Mouse (Mus musculus): Measurements from ENCODE around the gene Igfbp4.

The Igfbp4 gene

DNA sequence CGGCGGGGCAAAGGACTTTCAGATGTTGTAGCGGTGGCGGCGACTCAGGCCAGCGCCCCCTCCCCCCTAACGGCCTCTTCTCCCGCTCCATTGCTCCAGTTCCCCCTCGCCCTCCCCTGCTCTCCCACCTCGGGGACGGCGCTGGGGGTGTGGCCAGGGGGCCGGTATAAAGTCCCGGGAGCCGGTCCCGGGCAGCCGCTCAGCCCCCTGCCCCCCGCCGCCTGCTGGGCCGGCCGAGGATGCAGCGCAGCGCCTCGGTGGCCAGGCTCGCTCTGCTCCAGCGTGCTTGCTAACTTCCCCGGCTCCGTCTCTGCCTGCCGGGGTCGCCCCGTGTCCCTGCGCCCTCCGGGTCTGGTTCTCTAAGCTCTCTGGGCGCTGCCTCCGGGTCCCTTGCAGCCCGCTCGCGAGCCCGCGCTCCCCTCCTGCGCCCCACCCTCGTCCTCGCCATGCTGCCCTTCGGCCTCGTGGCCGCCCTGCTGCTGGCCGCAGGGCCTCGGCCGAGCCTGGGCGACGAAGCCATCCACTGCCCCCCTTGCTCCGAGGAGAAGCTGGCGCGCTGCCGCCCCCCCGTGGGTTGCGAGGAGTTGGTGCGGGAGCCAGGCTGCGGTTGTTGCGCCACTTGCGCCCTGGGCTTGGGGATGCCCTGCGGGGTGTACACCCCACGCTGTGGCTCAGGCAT is at the start of gene Igfbp4:
Gene Igfbp4, plus strand, starts transcription at position 194 of the 679 bp plus-strand sequence.
- DNase-seq: peak; percentile 69 to 84

DNA sequence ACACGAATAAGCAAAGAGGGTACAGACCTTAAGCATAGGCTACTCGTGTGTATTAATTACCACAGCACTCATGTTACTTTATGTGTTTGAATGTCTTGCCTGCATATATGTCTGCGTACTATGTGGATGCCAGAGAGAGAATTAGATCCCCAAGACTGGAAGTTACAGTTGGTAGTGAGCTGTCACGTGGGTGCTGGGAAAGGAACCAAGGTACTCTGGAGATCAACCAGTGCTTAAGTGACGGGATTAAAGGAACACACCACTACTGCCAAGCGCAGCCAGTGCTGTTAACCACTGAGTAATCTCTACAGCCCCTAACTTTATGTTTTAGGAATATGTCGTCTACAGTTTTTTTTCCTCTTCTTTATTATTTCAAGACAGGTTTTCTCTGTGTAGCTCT is 45.1 kb upstream of the Igfbp4 start:
- DNase-seq: no peak

DNA sequence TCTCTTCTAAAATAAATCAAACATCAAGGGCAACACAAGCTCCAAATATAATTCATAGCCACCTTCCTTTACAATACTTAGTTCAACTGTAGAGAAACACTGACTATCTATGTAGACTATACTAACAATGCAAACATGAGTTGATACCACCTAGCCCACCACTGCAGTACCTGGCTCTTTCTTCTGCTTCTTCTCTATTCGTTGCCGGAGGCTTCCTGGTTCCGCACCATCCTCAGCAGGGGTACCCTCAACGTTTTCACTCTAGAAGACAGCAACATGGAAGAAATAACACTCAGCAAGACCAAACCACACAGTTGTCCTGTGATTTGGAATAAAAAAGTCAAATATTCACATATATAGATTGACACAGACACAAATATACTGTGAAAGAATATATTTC is 43.4 kb upstream of the Igfbp4 start:
- DNase-seq: no peak

DNA sequence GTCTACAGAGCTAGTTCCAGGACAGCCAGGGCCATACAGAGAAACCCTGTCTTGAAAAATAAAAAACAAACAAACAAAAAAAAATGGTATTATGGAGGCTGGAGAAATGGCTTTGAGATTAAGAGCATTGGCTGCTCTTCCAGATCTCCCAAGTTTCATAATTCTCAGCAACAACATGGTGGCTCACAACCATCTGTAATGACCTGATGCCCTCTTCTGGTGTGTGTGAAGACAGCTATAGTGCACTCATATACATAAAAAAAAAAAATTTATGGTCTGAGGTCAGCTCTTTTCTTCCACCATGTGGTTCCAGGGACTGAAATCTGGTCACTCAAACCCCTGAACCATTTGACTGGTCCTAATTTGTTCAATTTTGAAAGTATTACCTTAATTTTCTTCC is 42.3 kb upstream of the Igfbp4 start:
- DNase-seq: no peak

DNA sequence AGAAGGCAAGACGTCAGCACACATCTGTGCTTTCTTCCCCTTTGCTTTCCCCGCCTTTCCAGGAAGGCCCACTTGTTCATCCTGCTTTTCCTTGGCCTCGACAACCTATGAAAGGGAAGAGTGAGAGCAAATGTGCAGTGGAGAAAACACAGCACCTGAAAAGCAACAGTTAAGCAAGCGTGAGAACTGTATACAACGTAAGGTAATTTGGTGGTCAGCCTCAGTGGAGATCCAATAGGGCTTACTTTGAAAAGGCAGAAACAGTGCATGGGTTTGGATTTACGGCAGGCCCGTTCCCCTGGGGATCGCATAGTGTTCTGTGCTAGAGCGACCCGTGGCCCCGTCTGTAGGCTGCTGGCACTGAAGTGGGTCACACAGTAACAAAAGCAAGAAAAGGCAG is 41.8 kb upstream of the Igfbp4 start:
- DNase-seq: no peak

DNA sequence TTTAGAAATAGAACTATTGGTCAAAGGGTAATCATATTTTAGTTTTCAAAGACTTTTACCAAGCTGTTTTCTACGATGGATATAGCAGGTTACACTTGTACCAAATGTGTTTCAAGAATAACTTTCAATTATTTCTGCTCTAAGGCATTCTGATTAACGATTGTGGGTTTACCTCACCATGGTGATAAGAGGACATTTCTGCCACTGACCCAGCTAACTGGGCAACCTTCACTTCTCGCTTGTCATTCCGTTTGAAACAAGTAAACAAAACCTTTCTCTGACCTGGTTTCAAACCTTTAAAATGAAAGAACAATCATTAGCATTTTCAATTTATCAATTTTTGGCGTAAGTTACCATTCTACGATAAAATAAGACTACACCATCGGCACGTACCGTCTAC is 34.3 kb upstream of the Igfbp4 start:
- DNase-seq: no peak

DNA sequence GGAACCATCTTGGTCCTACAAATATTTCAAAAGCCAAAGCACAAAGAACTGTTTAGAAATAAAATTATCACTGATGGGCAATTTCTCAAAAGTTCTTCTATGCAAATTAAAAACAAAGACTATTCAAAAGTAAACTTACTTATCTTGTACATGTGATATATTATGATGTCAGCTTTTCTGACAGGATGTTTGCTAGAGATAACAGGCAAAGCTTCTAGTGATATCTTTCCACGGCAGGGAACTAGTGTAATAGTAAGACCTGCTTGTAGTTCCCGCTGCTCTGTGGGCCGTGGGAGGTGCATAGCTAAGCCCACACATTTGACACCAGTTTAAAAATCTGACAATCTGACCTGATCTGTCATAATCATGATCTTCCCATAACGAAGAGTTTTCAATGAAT is 30.9 kb upstream of the Igfbp4 start:
- DNase-seq: no peak

DNA sequence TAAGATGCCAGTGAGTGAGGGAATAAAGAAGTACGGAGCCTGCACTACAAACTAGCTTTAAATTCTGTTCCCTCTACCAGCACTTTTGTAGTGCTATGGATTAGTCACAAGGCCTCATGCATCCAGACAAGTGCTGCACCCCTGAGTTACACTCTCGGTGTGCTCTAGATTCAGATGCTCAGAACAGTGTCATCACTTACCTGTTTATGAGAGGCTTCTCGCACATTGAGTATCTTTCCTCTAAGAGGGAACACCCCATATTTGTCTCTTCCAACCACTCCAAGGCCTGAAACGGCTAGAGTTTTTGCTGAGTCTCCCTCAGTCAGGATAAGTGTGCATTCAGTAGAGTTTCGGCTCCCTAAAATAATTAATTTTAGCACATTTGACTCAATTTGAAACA is 30.3 kb upstream of the Igfbp4 start:
- DNase-seq: no peak

DNA sequence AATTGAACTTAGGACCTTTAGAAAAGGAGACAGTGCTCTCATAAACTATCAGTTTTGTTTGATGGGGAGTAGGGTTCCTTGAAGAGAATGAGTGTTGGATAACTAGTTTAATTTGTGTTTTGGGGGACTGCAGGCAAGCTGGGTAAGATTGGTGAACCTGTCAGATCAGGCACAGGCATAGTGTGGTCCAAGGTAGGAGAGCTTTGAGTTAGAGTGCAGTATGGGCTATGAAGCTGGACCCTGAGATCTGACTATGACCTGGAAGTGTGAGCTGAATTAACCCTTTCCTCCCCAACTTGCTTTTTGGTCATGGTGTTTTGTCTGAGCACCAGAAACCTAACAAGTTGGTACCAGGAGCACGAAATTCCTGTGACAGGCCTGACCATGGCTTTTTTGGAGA is 27.2 kb upstream of the Igfbp4 start:
- DNase-seq: no peak

DNA sequence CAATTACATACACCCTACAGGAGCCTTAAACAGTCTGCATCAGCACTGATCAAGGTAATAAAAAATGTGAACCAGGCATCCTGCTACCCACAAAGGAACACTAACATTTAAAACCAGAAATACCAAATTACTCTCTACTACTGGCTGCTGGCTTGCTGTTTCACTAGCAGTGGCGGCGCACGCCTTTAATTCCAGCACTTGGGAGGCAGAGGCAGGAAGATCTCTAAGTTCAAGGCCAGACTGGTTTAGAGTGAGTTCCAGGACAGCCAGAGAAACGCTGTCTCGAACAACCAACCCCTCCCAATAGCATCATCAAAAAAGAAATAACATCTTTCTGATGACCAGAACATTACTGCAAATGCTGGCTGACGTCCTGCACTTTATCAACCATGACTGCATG is 21.2 kb upstream of the Igfbp4 start:
- no peak for DNase-seq

DNA sequence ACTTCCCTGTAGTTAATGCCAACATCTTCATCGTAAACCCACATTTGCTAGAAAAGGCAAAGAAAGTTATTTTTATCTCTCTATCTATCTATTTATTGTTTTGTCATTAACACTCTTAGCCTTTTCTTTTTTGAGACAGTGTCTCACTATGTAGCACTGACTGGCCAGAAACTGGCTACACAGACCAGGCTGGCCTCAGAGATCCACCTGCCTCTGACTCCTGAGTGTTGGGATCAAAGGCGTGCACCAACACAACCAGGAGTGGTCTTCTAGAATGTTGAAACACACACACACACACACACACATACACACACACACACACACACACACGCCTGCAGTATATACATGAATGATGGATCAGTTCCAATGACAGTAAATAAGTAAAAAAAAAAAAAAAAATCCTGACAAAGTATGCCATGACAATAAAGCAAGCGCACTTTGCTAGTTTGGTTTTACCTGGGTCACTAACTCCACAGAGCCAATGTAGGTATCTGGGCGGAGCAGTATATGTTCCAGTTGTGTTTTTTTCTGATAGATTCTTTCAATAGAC is 18.6 kb upstream of the Igfbp4 start:
- no peak for DNase-seq

DNA sequence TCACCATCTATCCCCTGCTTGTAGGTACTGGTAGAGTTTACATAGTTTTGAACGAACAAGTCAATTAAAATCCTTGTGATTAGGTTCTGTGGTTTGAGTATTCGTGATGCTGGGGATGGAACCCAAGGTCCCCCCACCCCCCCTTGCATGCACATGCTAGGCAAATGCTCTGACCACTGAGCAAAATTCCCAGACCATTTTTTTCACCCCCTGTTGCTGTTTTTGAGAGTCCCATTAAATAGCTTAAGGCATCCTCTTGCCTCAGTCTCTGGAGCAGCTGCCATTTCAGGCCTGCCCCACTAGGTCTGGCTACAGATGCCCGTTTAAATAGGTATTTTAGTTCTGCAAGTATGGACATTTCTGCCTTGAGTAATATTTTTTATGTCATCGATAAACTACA is 17.9 kb upstream of the Igfbp4 start:
- no peak for DNase-seq

DNA sequence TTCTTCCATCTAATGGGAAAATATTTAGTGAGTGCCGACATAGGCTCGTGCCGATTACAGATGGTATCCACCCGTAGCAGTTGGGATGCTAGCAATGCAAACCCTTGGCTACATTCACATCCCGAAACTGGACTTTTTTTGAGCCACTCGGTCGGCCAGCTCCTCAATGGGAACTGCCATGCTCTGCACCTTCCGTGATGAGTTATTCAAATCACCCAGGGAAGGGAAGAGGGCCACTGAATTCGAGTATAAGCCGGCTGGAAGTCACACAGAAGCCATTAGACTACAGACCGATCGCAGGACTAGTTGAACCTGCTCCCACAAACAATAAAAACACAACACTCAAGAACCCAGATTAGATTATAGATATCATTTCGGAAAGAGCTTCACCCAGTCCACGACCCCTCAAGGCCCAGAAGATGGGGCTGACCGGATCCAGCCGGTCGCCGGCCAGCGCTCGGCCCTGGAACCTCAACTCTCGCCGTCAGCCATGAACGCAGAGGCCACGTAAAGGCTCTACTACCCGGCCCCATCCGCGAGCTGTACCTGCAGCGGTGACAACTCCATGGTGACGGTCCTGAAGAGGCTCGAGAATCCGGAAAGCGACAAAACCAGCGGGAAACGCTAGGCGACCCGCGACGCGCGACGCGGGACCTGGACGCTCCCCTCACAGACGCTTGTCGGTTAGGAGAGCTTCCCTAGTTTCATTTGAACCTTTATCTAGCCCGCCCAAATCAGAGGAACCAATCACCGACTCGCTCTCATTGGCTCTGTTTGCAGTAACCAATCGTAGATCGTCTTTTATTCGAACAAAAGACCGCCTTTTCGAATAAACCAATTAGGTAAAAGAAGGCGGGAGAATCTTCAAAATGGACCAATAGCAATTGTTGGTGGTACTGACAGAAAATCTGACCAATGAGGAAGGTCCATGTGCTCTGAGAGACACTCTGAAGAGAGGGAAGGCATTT is 17.3 kb upstream of the Igfbp4 start, which contains the start of gene Top2a:
Gene Top2a, minus strand, starts transcription at position 690 of the 968 bp plus-strand sequence.
- peak; percentile 92 to 98 for DNase-seq

DNA sequence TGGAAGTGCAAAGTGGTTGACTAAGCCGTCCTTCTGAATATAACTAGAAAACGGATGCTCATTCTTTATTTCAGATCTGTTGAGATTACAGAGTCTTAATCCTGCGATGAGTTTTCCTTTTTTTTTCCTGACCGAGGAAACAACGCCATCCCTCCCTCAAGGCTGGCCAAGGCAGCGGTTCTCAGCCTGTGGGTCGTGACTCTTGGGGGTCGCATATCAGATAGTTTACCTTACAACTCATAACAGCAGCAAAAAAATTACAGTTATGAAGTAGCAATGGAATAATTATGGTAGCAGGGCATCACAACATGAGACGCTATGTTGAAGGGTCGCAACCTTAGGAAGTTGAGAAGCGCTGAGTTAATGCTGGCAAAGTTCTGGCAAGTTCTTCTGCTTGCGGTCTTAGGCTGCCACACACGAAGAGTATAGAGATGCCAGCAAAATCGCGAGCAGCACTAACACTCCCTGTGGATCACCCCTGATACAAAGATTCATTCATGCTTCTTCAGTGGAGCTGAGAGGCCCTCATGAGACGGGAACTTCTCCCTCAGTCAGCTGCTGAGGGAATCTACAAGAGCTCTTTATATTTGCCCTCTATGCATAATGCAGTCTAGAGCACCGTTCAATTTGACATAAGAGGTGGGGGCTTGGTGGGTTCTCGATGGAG is 16.4 kb upstream of the Igfbp4 start:
- DNase-seq: peak in 1 of 2 experiments; percentile 8

DNA sequence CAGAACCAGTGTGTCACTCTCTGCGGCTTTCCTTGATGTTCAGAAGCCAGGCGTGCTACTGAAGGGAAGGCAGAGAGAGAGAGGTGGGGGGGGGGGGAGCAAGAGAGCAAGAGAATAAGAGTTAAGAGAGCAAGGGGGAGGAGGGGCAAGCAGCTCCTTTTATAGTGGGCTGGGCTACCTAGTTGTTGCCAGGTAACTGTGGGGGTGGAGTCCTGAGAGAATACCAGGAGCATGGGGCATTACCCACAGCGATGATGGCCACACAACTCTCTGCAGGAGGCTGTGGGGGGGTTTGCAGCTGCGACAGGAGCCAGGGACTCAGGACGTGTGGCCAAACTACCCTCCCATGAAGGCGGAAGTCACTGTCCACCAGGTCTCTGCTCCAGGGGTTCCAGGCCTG is 15.2 kb upstream of the Igfbp4 start:
- no peak for DNase-seq

DNA sequence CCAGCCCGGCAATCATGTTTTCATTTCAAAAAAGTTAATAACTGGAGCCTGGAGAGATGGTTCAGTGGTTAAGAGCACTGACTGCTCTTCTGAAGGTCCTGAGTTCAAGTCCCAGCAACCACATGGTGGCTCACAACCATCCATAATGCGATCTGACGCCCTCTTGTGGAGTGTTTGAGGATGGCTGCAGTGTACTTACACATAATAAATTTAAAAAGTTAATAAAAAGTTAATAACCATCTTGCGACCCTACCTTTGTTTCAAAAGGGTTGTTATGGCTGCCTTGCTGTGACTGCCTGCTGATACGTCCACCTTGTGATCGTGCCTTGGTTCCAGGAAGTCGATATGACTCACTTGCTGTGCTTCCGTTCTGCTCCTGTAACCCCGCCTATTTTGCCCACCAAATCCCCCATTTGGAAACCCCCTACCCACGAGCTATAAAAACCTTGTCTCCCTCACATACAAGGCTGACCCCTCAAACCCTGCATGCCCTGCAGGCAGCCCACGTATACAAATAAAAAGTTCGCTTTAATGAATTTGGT is 14.1 kb upstream of the Igfbp4 start:
- DNase-seq: no peak

DNA sequence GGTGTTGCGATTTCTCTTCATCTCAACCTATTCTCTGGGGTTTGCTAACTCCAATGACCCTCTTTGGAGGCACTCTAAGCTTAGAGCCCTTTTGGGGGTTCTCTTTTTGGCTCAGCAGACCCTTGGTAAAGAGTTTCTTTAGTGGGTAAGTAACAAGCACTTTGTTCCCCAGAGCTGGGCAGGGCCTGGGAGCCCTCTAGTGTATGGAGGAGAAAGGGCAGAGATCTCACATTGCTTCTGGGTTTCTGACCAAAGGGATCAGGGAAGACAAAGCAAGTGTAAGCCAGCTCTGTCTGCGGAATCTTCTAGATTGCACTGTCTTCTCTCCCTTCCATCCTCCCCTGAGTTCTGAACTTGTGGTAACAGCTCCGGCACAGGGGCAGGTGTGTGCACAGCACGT is 5.7 kb upstream of the Igfbp4 start:
- DNase-seq: no peak

DNA sequence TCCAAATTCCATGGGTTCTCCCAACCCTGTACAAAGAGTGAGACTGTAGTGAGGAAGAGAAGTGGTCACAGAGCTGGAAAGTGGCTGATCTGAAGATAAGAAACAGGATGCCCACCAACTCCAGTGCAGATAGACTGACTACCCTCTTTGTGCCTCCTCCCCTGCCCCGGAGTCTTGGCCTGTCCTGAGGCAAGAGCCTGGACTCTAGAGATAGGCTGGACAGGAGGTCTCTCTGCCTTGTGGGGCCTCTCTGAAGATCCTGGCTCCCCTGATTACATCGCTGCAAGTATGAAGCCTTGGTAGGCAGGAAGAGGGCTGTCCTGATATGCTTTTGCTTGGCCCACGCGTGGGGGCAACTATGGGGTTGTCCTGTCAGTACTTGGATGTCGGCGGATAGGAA is 4.8 kb upstream of the Igfbp4 start:
- DNase-seq: no peak

DNA sequence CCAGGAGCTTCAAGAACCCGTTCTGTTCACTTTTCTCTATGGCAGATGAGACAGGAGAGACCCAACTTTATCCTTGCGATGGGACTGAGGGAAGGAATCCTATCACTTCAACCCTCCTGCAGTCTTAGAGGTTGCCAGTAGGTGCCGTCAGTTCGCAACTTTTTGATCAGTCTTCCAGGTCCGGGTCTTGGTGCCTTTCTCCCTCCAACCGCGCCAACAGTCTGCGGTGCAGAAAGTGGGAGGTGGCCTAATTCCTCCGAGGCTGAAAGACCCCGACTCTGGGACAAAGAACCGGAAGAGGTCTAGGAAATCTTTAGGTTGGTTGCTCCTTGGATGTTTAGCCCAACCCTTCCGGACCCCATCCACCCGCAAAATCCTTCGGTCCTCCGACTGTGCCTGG is 1.3 kb upstream of the Igfbp4 start:
- peak; percentile 86 to 89 for DNase-seq

DNA sequence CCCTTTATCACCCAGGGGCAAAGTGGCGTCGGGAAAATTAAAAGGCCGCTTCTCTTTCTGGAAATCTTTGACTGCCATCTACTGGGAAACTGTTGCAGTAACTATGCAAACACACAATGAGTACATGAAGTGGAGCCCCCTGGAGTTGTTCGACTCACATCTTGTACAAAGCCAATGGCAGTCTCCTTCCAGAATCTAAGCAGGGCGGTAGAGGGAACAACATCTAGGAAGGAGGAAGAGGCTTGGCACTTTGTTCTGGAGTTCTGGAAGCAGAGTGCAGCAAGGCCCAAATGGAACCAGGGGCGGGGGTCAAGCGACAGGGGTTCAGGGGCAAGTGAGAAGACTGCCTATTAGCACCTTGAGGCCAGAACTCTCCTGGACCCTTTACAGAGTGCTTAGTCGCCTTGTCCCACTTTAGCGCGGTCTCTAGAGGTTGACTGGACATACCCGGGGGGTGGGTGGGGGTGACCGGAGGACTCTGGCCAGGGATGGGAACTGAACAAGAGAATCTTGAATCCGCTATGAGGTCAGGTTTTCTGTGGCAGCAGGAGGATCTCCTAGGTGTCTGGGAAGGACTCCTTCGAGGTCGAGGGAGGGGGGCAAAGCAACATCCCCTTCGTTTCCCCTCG is 584 bp upstream of the Igfbp4 start:
- DNase-seq: peak; percentile 48 to 63

DNA sequence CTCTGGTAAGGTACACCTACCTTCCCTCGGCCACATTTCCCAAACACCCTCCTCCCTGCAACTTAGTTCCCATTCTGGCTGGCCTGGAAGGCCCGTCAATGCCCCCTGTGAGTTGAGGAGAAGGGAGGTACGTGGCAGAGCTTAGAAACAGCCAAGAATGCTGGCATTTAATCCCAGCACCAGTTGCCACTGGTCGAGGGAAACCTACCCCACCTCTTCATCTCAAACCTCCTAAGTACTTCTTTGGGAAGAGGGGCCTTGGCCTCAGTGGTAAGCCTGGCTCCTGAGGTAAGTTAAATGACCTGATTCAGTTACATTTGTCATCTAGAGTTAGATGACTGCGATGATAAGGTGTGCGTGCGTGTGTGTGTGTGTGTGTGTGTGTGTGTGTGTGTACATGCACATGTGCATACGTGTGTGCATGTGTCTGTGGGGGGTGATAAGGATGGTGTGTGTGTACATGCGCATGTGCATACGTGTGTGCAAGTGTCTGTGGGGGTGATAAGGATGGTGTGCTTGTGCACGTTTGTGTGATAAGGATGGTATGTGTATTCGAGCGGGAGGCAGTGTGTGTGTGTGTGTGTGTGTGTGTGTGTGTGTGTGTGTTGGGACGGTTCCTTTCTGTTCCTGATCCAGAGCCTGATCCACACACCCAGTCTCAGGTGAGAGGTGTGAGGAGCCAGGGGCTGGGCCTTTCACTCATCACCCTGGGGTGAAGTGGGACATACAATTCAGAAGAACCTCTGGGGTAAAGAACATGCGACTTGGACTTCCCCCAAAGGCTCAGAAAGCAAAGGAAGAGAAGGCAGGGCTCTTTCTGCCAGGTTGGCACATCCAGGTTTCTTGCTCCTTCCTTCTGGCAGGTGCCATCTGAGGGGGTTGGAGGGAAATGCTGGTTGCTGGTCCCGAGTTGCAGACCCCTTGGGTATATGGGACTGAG is 1.1 kb downstream of the Igfbp4 start:
- DNase-seq: no peak

All from cerebellum, postnatal 14 days (tissue).